Mouse (Mus musculus): ENCODE measurements at regions not wholly inside any gene's neighbourhood (a gene's known extent, or its start where the extent isn't known, plus 50 kb on each side); places are given as distances from the start of the nearest gene placed in this dataset.

GRCm38 (mm10) chr2:8628007-8628406 lies 1118.6 kb upstream of the Celf2 start:
- no peak for DNase-seq

GRCm38 (mm10) chr2:8628485-8629208 lies 1119.3 kb upstream of the Celf2 start:
- no peak for DNase-seq

DNA sequence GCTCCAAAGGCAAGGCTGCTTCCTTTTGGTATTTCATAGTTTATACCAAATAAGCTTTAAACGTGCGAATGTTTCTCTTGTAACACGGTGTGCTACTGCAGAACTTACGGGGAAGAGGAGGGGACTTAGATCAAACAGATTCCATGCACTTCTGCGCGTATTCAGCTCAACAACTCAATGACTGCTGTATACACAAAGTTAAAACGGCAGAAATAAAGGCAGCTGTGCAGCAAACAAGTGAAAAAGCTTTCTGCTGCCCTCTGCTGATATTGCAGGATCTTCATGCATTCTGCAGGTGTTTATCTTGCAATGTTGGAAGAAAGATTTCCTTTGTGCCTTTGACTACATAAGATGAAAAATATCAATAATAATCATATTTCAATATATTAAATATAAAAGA lies 1128.7 kb upstream of the Celf2 start:
- DNase-seq = no peak

DNA sequence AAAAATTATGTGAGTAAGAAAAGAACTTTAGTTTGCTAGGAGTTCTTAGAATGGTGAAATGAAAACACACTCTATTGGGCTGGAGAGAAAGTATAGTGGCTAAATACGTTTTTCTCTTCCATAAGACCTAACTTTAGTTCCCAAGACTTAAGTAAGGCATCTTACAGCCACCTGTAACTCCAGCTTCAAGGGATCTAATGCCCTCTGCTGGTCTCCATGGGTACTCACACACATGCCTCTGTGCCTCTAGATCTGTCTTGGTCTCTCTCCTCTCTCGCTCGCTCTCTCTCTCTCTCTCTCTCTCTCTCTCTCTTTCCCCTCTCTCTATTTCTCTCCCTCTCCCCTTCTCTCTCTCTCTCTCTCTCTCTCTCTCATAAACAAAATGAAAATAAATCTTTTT lies 1129.9 kb upstream of the Celf2 start:
- peak; percentile 5 for DNase-seq

GRCm38 (mm10) chr2:8645463-8645862 lies 1136.1 kb upstream of the Celf2 start:
- peak; percentile 17 for DNase-seq

DNA sequence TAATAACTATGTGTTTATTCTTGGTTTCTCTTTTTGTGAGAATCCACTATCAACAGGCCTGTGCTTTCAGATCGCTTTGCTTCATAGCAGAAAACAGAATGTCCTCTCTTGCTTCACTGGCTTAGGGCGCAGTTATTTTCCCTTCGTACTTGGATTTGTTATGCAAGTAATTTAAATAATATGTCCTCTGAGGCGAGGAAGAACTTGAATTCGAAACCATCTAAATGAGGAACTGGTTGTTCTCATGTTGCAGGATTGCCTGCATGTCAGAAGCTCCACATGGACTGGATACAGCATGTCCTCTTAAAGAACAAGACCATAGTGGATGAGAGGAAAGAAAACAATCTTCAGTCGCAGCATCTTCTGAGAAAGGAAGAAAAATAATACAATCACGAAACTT lies 1151.2 kb upstream of the Celf2 start:
- no peak for DNase-seq

GRCm38 (mm10) chr2:8673751-8674378 lies 1164.5 kb upstream of the Celf2 start:
- DNase-seq = peak; percentile 70

DNA sequence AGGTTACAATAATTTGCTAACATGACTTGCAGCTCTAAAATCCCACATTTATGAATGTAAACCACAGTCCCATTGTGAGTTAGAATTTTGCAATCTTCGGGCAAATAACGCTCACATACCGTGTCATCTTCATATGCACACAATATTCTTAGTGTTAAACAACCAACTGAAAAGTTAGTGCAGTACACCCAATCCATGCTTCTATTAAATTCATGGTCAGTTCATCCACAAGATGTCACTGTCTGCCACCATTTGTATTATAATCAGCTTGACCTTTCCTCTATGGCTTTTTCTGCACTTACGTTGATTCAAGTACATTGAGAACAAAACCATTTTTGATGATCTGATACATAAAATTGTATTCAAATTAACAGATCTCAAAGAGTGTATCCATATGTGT lies 1166.2 kb upstream of the Celf2 start:
- DNase-seq = peak; percentile 10

- peak; percentile 12 for DNase-seq
These were observed 1167.2 kb upstream of the Celf2 start for GRCm38 (mm10) chr2:8676546-8676945.

DNA sequence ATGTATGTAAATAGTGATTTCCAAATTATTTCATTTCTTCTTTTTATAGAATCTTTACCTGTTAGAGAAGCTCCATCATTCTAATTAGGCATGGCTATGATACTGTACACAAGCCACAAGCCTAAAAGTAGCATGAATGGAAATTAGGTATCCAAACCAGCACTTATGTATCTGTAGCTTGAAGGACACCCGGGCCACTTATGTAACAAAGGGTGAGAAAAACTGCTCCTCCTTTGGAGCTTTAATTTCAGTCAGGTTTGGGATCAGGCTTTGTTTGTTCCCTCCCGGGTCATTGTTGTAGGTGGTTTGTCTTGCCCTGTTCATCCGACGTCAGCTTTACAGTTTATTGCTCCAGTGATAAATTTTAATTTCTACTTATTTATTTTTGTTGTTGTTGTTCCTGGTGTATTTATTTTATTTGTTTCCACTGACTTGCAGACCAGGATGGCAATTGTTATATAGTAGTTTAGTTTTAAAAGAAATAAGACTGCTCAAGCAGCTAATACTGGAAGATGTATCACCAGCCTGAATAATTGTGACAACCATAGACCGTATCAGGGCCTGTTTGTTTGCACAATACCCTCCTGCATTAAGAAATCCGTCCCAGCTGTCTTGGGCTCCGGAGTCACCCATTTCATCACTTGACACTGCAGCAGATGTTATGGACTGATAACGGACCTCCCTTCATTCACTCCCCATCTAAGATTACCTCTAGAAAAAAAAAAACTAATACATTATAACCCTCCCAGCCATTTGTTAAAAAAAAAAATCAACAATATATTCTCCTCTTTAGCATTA lies 1181.7 kb upstream of the Celf2 start:
- no peak for DNase-seq

GRCm38 (mm10) chr2:8729306-8729705 lies 1151.7 kb upstream of the 4930412O13Rik start:
- peak; percentile 44 for DNase-seq

- peak; percentile 55 for DNase-seq
These were observed 1126.9 kb upstream of the 4930412O13Rik start for GRCm38 (mm10) chr2:8754142-8754541.

GRCm38 (mm10) chr2:8756546-8756945 lies 1124.5 kb upstream of the 4930412O13Rik start:
- no peak for DNase-seq

DNA sequence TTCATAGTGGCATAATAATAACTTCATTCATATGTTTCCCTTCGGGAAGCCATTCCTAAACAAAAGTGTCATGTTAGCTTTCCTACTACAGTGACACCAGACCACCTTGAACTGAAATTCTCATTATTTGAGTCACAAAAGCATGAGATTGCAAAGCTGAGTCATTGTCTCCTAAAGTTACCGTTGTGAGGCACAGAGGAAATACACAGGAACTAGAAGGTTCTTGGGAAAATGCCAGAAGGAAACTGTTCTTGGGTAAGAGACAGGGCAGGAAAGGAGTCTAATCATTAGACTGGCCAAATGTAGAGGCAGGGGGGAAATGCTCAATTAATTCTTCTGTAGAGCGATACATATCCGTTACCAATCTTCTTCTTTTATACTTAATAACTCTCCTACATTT lies 1110.4 kb upstream of the 4930412O13Rik start:
- DNase-seq = peak; percentile 8

GRCm38 (mm10) chr2:8781152-8781935 lies 1099.7 kb upstream of the 4930412O13Rik start:
- DNase-seq = no peak

DNA sequence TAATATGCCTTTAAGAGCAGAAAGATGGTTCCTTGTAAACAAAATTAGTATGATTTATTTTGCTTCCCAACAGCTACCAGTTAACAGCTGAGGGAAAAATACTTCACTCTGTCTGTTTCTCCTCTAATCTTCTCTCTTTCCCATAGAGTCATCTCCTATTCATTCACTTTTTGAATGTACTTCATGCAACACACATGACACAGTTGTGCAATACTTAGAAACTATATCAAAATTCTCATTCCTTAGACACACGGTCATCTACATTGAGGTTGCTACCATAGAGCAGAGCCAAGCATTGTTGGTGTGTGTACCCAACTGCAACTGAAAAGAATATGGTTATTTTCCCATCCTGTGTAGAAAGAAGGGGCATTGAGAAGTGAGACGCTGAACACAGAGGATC lies 1098.8 kb upstream of the 4930412O13Rik start:
- DNase-seq = no peak

DNA sequence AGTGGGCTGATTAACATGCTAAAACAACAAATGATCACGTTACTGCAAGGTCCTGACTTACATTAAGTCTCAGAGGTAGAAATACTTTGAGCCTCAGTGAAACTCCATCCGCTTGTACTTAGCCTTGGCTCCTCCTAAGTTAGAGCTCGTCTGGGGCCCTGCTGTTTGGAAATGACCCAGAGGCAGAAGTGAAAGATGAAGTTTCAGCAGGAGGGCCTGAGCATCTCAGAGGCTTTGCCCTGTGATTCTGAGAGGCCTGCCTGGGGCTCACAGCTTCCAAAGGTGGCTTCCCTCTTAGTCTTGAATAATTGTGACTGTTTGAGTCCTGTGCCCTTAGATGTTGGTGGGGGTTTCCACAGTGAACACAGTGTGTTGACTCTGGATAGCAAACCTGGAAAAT lies 1079.0 kb upstream of the 4930412O13Rik start:
- DNase-seq = no peak

DNA sequence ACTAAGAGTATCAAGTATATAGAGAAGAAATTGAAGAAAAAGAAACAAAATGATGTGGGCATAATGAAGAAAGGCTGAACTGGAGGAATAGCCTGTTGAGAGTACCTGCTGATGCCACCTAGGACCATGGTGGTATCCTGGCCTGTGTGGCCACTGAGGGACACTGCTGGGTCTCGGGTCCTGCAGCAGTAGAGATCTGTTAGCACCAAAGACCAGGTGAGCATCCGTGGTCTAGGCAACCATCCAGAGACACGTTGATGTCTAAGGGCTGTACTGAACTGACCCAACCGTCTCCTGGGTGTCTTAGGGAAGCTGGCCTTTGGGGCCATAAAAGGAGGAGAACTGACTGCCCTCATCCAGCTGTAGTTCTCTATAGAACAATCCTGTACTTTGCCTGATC lies 1071.4 kb upstream of the 4930412O13Rik start:
- no peak for DNase-seq

- DNase-seq = peak; percentile 17
These were observed 1062.9 kb upstream of the 4930412O13Rik start for GRCm38 (mm10) chr2:8818127-8818526.

DNA sequence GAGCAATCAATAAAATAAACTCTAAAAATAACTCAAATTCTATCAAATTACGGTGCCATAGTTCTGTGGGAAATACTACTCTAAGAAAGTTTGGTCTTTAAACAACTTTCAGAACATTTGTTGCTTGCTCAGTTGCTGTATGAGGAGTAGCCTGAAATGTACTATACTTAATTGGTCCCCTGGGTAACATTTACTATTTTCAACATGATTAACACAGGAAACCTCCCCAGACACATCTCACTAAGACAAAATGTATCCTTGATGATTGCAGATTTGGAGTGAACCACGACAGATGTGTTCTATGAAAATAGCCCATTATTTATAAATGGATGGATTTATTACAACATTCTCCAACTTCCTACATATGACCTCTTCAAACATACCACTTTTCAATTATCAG lies 1055.6 kb upstream of the 4930412O13Rik start:
- DNase-seq = no peak

Measured in lung, postnatal 10 days (tissue).